Mouse (Mus musculus) testis, adult 2 months (tissue): ENCODE data around the gene Zdhhc20. TPM values are rescaled to one million over a fixed set of nuclear protein-coding genes. Genes with fewer than 3 reads are reported as not detected.

Experiments used
- H3K27ac ChIP-seq: fragments of 200-500 bp; 2 replicates; pipeline ENCODE4 v1.5.1; 2012; ENCODE audit warnings: low read depth, low read length; ENCODE audit not compliant: control insufficient read depth, insufficient read depth
- H3K27me3 ChIP-seq: fragments of 200-500 bp; 2 replicates; pipeline ENCODE4 v1.6.1; 2012; ENCODE audit warnings: mild to moderate bottlenecking, low read length, moderate library complexity; ENCODE audit not compliant: control insufficient read depth, insufficient read depth
- H3K36me3 ChIP-seq: fragments of 200-500 bp; 2 replicates; pipeline ENCODE4 v1.6.1; 2012; ENCODE audit warnings: mild to moderate bottlenecking, low read length; ENCODE audit not compliant: control insufficient read depth, insufficient read depth
- H3K4me1 ChIP-seq: fragments of 200-500 bp; 2 replicates; pipeline ENCODE4 v1.6.1; 2012; ENCODE audit warnings: low read length; ENCODE audit not compliant: control insufficient read depth, insufficient read depth
- H3K4me3 ChIP-seq: fragments of 200-500 bp; 2 replicates; pipeline ENCODE4 v1.5.1; 2012; ENCODE audit warnings: low read depth, mild to moderate bottlenecking, low read length, moderate library complexity, mixed read lengths; ENCODE audit not compliant: control insufficient read depth
- CTCF ChIP-seq: fragments of 200-500 bp; IDR thresholded peaks from 2 replicates; pipeline ENCODE4 v1.5.1; 2012; ENCODE audit warnings: low read depth, mild to moderate bottlenecking, inconsistent platforms, low read length, moderate library complexity; ENCODE audit not compliant: control insufficient read depth, insufficient read depth, insufficient replicate concordance
- POLR2A ChIP-seq: fragments of 200-500 bp; IDR thresholded peaks from 2 replicates; pipeline ENCODE4 v1.6.1; 2012; ENCODE audit warnings: low read depth, mild to moderate bottlenecking, inconsistent platforms, low read length, moderate library complexity; ENCODE audit not compliant: control insufficient read depth
- polyA plus RNA-seq: library from polyadenylated mRNA; depleted of rRNA; stranded (reverse); fragments of >200 nt; gene quantifications from 2 replicates; pipeline ENCODE4 v1.2.3, GENCODE M21; 2012

Gene Zdhhc20
- polyA plus RNA-seq, 1 experiment, result 9.4 TPM

GRCm38 (mm10) chr14:57825788-57826751 is 64.0 kb downstream of the Zdhhc20 start, which contains the start of the genes Ska3 and Mrpl57:
Gene Ska3 (minus strand): TSS chr14:57826185.
Gene Mrpl57 (plus strand): TSS chr14:57826234.
- Histone ChIP-seq H3K4me3 (peak within 1 kb of the TSS; percentile 94), H3K4me1 (no peaks in the 10 kb centered on the region), H3K27ac (peak within 1 kb of the TSS; percentile 97), H3K27me3 (no peaks in the 10 kb centered on the region), H3K36me3 (no peaks in the 10 kb centered on the region; the same call in 1 of the 2 replicates)
- TF ChIP-seq POLR2A (peak; percentile 92), CTCF (peak; percentile 10; the same call in 1 of the 2 replicates)

GRCm38 (mm10) chr14:57820839-57821238 is 69.2 kb downstream of the Zdhhc20 start:
- H3K36me3 ChIP-seq, result no peaks in the 10 kb centered on the region; the same call in 1 of the 2 replicates
- no peaks in the 10 kb centered on the region for H3K27me3 ChIP-seq

DNA sequence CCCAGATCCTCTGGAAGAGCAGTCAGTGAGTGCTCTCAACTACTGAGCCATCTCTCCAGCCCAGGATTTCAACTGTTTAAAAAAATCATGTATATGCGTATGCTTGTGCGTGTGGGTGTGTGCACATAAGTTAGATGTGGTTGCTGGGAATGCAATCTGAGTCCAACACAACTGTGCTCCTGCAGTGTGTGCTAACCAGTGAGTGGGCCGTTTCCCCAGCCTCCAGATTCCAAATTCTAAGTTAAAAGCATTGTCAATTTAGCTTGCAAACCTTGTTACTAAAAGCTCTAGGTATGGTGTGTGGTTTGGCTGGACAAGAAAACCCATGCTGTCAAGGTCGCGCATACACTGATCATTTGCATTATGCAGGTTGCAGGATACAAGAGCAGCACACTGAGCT is 78.2 kb downstream of the Zdhhc20 start:
- no peak for TF ChIP-seq CTCF
- no peak for TF ChIP-seq POLR2A
- no peak overlapping the region for H3K4me3 ChIP-seq
- H3K4me1 ChIP-seq, result no peaks in the 10 kb centered on the region
- no peak overlapping the region for H3K27ac ChIP-seq
- no peaks in the 10 kb centered on the region; the same call in 1 of the 2 replicates for H3K36me3 ChIP-seq
- H3K27me3 ChIP-seq, result no peaks in the 10 kb centered on the region

More at GRCm38 (mm10) chr14:57820839-57821238, 69.2 kb downstream of the Zdhhc20 start:
- Histone ChIP-seq H3K4me1 (no peaks in the 10 kb centered on the region), H3K27ac (no peak overlapping the region), H3K4me3 (no peak overlapping the region)
- TF ChIP-seq CTCF (no peak), POLR2A (no peak)

DNA sequence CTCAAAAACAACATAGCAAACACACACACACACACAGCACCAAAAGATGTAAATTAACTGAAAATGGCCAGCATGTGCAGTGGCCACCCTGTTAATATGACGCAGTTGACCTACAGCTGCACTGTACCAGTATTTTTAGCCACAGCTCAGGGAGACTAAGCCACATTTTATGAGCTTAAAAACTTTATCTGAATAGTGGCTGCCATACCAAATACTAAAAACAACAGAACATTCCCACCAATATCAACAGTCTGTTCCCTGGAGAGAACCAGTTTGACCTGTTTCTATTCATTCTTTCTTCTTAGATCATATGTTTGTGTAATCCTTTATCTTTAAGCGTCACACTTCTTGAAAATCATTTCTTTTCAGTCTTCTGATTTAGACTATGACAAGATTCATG is 79.2 kb downstream of the Zdhhc20 start:
- Histone ChIP-seq H3K27ac (no peak overlapping the region), H3K27me3 (no peaks in the 10 kb centered on the region), H3K36me3 (no peaks in the 10 kb centered on the region; the same call in 1 of the 2 replicates), H3K4me1 (no peaks in the 10 kb centered on the region), H3K4me3 (no peak overlapping the region)
- TF ChIP-seq CTCF (no peak), POLR2A (no peak)

DNA sequence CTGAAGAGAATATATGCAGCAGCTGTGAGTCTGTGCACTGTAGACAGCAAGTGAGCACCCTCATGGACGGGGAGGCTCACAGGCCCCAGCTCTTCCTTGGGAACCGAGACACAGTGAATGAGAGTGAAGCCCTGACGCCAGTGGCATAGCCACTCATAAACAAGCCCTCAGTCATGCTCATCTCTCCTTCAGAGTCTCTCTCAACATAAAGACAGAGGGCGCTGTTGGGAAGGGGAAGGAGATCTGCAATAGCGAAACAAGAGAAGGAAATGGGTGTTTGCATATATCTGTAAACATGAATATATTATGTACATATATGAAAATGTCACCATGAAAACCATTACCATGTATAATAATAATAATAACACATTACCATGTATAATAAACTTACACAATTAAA is 81.5 kb downstream of the Zdhhc20 start:
- H3K36me3 ChIP-seq, result no peaks in the 10 kb centered on the region; the same call in 1 of the 2 replicates
- H3K4me1 ChIP-seq, result no peaks in the 10 kb centered on the region
- no peak overlapping the region for H3K4me3 ChIP-seq
- TF ChIP-seq CTCF, result no peak
- TF ChIP-seq POLR2A, result no peak
- no peaks in the 10 kb centered on the region for H3K27me3 ChIP-seq
- H3K27ac ChIP-seq, result no peak overlapping the region

DNA sequence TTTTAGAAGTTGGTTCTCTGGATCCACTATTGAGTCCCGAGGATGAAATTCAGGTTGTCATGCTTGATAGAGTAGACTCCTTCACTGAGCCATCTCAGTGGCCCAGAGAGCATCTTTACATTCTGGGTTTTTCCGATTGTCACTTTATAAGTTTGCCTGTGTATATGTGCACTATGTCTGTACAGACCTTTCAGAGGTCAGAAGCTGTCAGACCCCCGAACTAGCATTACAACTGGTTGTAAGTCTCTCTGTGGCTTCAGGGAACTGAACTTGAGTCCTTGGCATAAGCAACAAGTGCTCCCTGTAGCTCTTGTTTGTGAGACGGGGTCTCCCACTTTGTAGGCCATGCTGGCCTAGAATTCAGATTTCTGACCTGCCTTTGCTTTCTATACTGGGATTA is 86.3 kb downstream of the Zdhhc20 start:
- H3K27ac ChIP-seq, result no peak overlapping the region
- peaks cover 1% of the 10 kb centered on the region; the same call in 1 of the 2 replicates for H3K36me3 ChIP-seq
- H3K27me3 ChIP-seq, result no peaks in the 10 kb centered on the region
- no peak overlapping the region for H3K4me3 ChIP-seq
- H3K4me1 ChIP-seq, result peaks cover 2% of the 10 kb centered on the region
- TF ChIP-seq POLR2A, result no peak
- no peak for TF ChIP-seq CTCF
